Mouse (Mus musculus) bone marrow macrophage, adult 2 months (primary cell): ENCODE results near the gene Morf4l2.

ENCODE experiments used
- CTCF ChIP-seq: IDR thresholded peaks from 2 replicates; pipeline ENCODE4 v1.5.1; 2012; ENCODE audit warnings: low read depth, mild to moderate bottlenecking, low read length, moderate library complexity
- POLR2A ChIP-seq: IDR thresholded peaks from 2 replicates; pipeline ENCODE4 v1.6.1; 2012; ENCODE audit warnings: mild to moderate bottlenecking, low read depth, low read length, borderline replicate concordance

GRCm38 (mm10) chrX:136749329-136749728 lies 5.8 kb upstream of the Morf4l2 start:
- TF ChIP-seq CTCF (no peak), POLR2A (no peak)
